Mouse (Mus musculus): Measurements from ENCODE around the gene Rab3gap1.

Rab3gap1 gene

GRCm38 (mm10) chr1:127868300-127869261 is at the start of gene Rab3gap1:
Rab3gap1 (plus strand) TSS chr1:127868773.
- peak; percentile 87 for DNase-seq (ENCODE audit: low read depth, low spot score)

- DNase-seq (ENCODE audit: low read depth, low spot score): peak; percentile 62
These were observed 41.2 kb upstream of the Rab3gap1 start for GRCm38 (mm10) chr1:127827325-127827724.

GRCm38 (mm10) chr1:127830215-127830921 is 38.2 kb upstream of the Rab3gap1 start:
- DNase-seq (ENCODE audit: low read depth, low spot score): no peak

GRCm38 (mm10) chr1:127833714-127834113 is 34.9 kb upstream of the Rab3gap1 start:
- DNase-seq (ENCODE audit: low read depth, low spot score): no peak

- DNase-seq (ENCODE audit: low read depth, low spot score): no peak
These were observed 34.4 kb upstream of the Rab3gap1 start for GRCm38 (mm10) chr1:127834202-127834601.

GRCm38 (mm10) chr1:127836619-127837018 is 32.0 kb upstream of the Rab3gap1 start:
- DNase-seq (ENCODE audit: low read depth, low spot score): no peak

GRCm38 (mm10) chr1:127838602-127839001 is 30.0 kb upstream of the Rab3gap1 start:
- DNase-seq (ENCODE audit: low read depth, low spot score): no peak

- DNase-seq (ENCODE audit: low read depth, low spot score): no peak
These were observed 23.1 kb upstream of the Rab3gap1 start for GRCm38 (mm10) chr1:127845472-127845871.

GRCm38 (mm10) chr1:127850075-127850610 is 18.4 kb upstream of the Rab3gap1 start:
- no peak for DNase-seq (ENCODE audit: low read depth, low spot score)

- DNase-seq (ENCODE audit: low read depth, low spot score): no peak
These were observed 13.9 kb upstream of the Rab3gap1 start, which contains the start of gene Map3k19 for GRCm38 (mm10) chr1:127854486-127855222. Map3k19 (minus strand) TSS chr1:127855031.

GRCm38 (mm10) chr1:127858945-127859648 is 9.5 kb upstream of the Rab3gap1 start:
- no peak for DNase-seq (ENCODE audit: low read depth, low spot score)

GRCm38 (mm10) chr1:127859799-127860400 is 8.7 kb upstream of the Rab3gap1 start:
- no peak for DNase-seq (ENCODE audit: low read depth, low spot score)

GRCm38 (mm10) chr1:127860492-127860891 is 8.1 kb upstream of the Rab3gap1 start:
- DNase-seq (ENCODE audit: low read depth, low spot score): no peak

- no peak for DNase-seq (ENCODE audit: low read depth, low spot score)
These were observed 6.7 kb upstream of the Rab3gap1 start for GRCm38 (mm10) chr1:127861900-127862299.

- no peak for DNase-seq (ENCODE audit: low read depth, low spot score)
These were observed 4.8 kb upstream of the Rab3gap1 start for GRCm38 (mm10) chr1:127863806-127864205.

GRCm38 (mm10) chr1:127869276-127869675 is 703 bp downstream of the Rab3gap1 start:
- DNase-seq (ENCODE audit: low read depth, low spot score): no peak

- no peak for DNase-seq (ENCODE audit: low read depth, low spot score)
These were observed 30.8 kb downstream of the Rab3gap1 start for GRCm38 (mm10) chr1:127899401-127899800.

GRCm38 (mm10) chr1:127904774-127905385 is 36.3 kb downstream of the Rab3gap1 start:
- DNase-seq (ENCODE audit: low read depth, low spot score): no peak

GRCm38 (mm10) chr1:127913116-127913515 is 44.5 kb downstream of the Rab3gap1 start:
- no peak for DNase-seq (ENCODE audit: low read depth, low spot score)

GRCm38 (mm10) chr1:127915316-127915715 is 46.7 kb downstream of the Rab3gap1 start:
- no peak for DNase-seq (ENCODE audit: low read depth, low spot score)
